Mouse (Mus musculus) layer of hippocampus, adult 8-10 months (tissue): ENCODE measurements around the gene Il25. TPM values are rescaled to one million over a fixed set of nuclear protein-coding genes. Genes with fewer than 3 reads are reported as not detected.

Experiments used
- DNase-seq, 2 experiments: peaks; one replicate each; pipeline ENCODE4 v3.0.0; 2022; ENCODE audit warnings: low spot score in 2 of 2
- total RNA-seq, 4 experiments: library from RNA; stranded (reverse); gene quantifications; 2 replicates each; pipeline ENCODE4 v1.2.4; 2022

The Il25 gene
- under 1 TPM in 1 of 4 experiments, not detected in 3; 0.47 TPM for total RNA-seq

GRCm38 (mm10) chr14:54932645-54933150 lies at the start of gene Il25:
TSS of gene Il25 (plus strand) at chr14:54932695.
- DNase-seq, result no peak

GRCm38 (mm10) chr14:54883154-54884021 lies 49.1 kb upstream of the Il25 start, which contains the start of the genes Bcl2l2 and Gm20521:
TSS of gene Bcl2l2 (plus strand) at chr14:54883377.
TSS of gene Gm20521 (plus strand) at chr14:54883441.
- DNase-seq, result peak in 1 of 2 experiments; percentile 60

- DNase-seq, result no peak
Observed at GRCm38 (mm10) chr14:54884022-54884712, 48.3 kb upstream of the Il25 start.

GRCm38 (mm10) chr14:54885309-54885708 lies 47.2 kb upstream of the Il25 start:
- DNase-seq, result no peak

DNA sequence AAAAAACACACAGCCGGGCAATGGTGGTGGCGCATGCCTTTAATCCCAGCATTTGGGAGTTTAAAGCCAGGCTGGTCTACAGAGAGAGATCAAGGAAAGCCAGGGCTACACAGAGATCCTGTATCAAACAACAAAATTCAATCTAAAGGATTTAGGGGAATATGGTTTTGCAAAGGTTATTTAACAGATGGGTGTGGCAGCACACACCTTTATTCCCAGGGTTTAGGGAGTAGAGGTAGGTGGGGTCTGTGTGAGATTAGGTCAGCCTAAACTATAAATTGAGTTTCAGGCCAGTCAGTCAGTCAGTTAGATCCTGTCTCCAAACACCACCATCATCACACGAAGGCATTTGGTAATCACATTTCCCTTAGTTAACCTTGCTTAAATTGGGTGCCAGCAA lies 40.3 kb upstream of the Il25 start, which contains the start of gene Pabpn1:
Gene Pabpn1 (plus strand): TSS at position 301 of the 400 bp plus-strand sequence.
- no peak for DNase-seq

GRCm38 (mm10) chr14:54893651-54894181 lies 38.8 kb upstream of the Il25 start:
- peak; percentile 99 to 100 for DNase-seq

GRCm38 (mm10) chr14:54894296-54895151 lies 38.0 kb upstream of the Il25 start:
- DNase-seq, result no peak

GRCm38 (mm10) chr14:54897445-54897844 lies 35.0 kb upstream of the Il25 start:
- no peak for DNase-seq

- peak; percentile 62 to 80 for DNase-seq
Observed at GRCm38 (mm10) chr14:54900383-54900782, 32.1 kb upstream of the Il25 start.

DNA sequence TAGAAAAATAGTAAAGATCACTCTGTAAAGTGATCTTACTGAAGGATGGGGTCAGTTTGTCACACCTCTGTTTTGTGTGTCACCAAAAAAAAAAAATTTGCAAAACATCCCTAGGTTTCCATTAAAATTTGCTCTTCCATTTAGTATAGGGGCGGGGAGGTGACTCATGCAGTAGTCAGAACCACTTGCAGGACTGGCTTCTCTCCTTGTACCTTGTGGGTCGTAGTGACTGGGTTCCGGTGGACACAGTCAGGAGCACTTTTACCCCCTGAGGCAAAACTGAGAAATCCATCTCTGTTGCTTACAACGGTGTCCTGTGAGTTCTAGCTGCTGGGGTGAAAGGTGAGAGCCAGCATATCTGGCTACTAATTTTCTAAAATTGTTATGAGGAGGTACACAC lies 28.9 kb upstream of the Il25 start:
- DNase-seq, result no peak

DNA sequence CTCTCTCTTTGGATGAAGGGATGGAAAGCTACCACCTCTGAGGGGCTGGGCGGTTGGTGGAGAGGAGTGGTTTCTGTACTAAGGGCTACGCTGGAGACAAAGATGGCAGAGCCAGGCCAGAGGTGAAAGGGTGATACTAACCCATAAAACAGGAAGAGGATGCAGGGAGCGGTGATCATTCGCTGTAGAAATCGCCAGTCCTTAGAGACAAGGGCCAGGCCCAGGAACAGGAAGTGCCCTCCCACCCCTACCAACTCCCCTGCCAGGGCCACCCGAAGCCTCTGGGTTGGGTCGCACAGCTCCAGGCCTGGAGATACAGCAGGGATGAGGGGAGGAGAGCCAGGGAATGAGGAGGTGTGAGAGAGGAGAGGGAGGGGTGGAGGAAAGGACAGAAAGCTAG lies 23.8 kb upstream of the Il25 start:
- no peak for DNase-seq

DNA sequence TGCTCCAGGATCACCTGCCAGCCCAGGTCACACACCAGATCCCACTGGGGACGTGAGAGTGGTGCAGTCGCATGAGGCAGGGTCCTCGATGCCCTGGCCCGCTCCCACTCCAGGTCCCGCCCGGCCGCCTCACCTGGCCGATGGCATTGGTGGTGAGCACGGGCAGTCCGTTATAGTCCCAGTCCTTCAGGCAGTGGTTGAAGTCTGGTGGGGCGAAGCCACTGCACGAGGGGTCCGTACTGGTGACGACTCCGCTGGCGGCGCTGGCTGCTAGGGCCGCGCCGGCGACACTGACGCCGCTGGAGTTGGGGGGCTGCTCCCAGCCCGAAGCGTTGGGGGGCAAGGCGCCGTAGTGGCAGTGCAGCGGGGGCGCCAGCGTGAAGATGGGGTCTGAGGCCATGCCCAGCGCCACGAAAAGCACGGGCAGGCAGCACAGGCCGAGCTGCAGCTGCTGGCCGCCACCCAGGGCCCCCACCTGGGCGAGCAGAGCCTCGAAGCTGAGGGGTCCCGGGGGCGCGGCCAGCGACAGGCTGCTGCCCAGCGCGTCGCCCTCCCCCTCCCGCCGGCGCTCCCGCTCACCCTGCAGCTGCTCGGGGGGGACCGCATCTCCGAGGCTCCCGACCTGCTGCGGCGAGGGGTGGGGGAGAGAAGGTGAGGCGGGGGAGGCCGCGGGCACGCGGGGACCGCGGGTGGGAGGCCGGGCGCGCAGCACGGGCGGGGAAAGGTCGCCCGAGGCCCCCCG lies 20.2 kb upstream of the Il25 start:
- no peak for DNase-seq

- peak; percentile 76 to 84 for DNase-seq
Observed at GRCm38 (mm10) chr14:54912886-54913285, 19.6 kb upstream of the Il25 start, which contains the start of gene Slc22a17. TSS of gene Slc22a17 (minus strand) at chr14:54913132.

GRCm38 (mm10) chr14:54913343-54913742 lies 19.2 kb upstream of the Il25 start:
- DNase-seq, result no peak

DNA sequence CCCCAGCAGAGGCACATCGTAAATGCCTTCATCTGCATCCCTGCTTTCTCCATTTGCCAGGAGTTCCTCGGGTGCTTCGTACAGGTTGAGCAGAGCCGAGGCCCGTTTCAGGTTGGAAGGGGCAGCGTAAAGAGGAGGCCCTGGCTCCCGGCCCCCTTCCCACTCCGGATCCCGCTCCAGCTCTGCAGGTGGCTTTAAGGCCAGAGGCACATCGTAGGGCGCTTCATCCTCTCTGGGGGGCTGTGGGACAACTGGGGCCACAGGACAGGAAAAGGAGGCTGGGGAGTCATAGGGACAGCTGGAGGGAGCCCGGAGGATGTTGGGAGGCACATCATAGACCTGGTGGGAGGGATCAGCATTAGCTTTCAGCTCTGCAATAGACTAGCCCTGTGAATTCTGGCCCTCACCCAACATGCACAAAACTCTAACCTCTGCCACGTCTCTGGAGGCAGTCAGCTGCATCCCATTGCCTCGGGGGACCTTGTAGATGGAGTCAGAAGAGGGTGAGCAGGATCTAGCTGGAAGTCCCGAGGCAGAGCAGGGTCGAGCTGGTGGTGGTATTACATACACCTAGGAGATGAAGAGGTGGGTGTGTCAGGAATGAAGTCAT lies 12.3 kb upstream of the Il25 start:
- no peak for DNase-seq

DNA sequence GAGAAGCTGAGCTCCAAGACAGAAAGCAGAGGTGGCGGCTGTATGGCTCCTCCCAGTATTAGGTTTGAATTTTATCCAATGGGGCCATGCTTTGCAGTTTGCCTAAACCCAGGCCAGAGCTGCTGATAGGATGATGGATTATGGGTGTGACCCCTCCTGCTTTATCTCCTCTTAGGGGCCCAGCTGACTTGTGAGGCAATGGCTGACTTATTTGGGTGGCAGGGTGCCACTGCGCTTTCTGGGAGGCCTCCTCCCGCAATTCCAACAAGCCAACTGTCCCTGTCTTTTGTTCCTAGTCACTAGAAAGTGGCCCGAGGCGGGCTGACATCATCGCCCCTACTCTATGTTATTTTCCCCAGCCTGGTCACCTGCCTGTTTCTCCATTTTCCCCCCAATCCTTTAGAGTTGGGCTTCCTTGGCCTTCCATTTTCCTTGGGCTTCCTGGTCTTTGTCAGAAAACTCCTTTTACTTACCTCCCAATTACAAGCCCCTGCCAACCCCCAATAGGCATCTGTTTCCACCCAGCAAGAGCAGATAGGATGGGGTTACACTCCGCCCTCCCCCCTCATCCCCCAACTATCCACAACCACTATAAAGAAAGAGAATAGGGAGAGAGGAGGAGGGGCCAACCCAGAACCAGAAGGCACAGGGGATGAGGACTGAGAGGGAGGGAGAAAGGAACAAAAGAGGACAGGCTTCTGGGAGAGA lies 7.7 kb upstream of the Il25 start:
- no peak for DNase-seq

DNA sequence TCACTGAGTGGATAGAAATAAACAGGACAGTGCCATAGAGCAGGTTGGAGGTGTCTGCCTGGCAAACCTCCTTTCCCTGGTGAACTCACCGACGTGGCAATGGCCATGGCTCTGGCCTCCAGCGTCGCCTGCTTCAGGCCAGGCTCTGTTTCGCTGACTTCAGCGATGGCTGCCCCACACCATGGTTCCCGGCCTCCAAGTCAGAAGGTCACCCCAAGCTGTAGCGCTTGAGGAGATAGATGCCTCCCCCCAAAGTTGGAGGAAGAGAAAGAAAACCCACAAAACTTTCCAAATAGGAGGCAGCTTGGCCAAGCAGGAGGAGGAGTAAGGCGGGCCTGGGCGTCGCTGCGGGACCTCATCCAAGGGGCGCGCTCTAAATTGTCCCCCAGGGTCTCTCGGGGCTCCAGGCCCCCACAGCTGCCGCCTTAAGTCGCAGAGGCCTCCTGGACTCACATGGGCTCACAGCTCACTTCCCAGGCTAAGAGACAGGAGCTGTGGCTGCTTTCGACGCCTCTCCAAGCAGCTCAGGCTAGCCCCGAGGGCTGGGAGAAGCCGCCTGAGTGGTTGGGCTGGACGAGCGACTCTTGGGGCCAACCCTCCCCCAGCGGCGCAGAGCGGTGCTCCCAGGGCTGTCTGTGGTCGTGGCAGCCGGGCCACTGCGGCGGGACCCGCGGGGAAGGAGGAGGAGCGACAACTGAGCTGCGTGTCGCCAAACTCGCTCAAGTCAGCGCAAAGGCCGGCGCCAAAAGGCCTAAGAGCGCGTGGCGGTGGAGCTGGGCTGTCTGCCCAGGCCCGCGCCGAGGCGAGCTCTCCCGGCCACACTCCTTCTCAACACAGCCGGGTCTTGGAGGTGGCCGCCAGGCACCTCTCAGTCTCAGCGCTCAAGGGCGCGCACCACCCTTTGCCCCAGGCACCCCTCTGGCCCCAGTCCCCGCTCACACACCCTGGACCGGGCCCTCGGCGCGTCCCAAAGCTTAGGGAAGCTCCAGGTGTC lies 6.8 kb upstream of the Il25 start, which contains the start of gene Efs:
Gene Efs (minus strand): TSS at position 778 of the 994 bp plus-strand sequence.
- peak in 1 of 2 experiments; percentile 55 for DNase-seq
